Mouse (Mus musculus) testis, adult 2 months (tissue): Measurements from ENCODE around the gene Tpx2.

Experiments
- CTCF ChIP-seq: fragments of 200-500 bp; IDR thresholded peaks from 2 replicates; pipeline ENCODE4 v1.5.1; 2012; ENCODE audit warnings: low read depth, mild to moderate bottlenecking, inconsistent platforms, low read length, moderate library complexity; ENCODE audit not compliant: control insufficient read depth, insufficient read depth, insufficient replicate concordance
- POLR2A ChIP-seq: fragments of 200-500 bp; IDR thresholded peaks from 2 replicates; pipeline ENCODE4 v1.6.1; 2012; ENCODE audit warnings: low read depth, mild to moderate bottlenecking, inconsistent platforms, low read length, moderate library complexity; ENCODE audit not compliant: control insufficient read depth

- TF ChIP-seq POLR2A: no peak
- no peak for TF ChIP-seq CTCF
Measured at GRCm38 (mm10) chr2:152878239-152878638, 30.5 kb downstream of the Tpx2 start.
